Mouse (Mus musculus) ZHBTc4 (cell line): ENCODE measurements around the gene Tbk1.

Experiments used
- DNase-seq: peaks from one replicate; pipeline ENCODE4 v3.0.0-alpha.2; 2011; ENCODE audit warnings: low read depth, low spot score

Gene Tbk1

DNA sequence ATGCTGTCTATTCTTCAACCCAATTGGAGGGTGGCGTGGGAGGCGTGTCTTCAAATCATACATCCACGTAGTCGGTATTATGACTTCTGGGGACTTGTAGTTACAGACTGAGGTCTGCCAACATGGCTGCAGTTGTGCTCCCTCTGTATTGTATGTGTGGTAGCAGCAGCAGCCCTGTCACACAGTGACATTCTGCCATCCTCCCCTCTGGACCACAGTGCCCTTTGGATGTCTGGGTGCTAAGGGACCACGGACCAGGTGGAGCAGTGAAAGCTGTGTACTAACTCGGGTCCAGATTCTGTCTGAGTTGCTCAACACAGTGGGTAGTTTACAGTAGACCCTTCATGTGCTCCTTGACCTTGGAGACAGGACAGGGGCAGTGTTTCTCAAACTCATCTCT is 43.0 kb downstream of the Tbk1 start:
- no peak for DNase-seq

GRCm38 (mm10) chr10:121542156-121542555 is 44.4 kb downstream of the Tbk1 start:
- DNase-seq: peak; percentile 45

DNA sequence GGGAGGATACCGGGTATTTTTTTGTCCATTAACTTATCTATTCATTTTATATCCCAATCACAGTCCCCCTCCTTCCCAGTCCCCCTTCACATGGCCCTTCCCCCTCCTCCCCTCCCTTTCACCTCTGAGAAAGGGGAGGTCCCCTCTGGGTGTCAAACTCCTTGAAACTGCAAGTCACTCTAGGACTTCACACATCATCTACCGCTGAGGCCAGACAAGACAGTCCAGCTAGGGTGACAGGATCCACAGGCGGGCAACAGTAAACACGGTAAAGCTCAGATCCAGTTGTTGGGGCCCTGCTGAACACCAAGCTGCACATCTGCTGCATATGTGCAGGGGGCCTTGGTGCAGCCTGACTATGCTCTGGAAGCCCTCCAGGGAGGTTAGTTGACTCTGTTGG is 51.6 kb downstream of the Tbk1 start:
- no peak for DNase-seq

- peak; percentile 88 for DNase-seq
Measured at GRCm38 (mm10) chr10:121533137-121533872, 53.3 kb downstream of the Tbk1 start.

- DNase-seq: no peak
Measured at GRCm38 (mm10) chr10:121531541-121531940, 55.0 kb downstream of the Tbk1 start.

- DNase-seq: no peak
Measured at GRCm38 (mm10) chr10:121530365-121531003, 56.1 kb downstream of the Tbk1 start.

- DNase-seq: no peak
Measured at GRCm38 (mm10) chr10:121529261-121529660, 57.3 kb downstream of the Tbk1 start.

- no peak for DNase-seq
Measured at GRCm38 (mm10) chr10:121528470-121528869, 58.1 kb downstream of the Tbk1 start.

DNA sequence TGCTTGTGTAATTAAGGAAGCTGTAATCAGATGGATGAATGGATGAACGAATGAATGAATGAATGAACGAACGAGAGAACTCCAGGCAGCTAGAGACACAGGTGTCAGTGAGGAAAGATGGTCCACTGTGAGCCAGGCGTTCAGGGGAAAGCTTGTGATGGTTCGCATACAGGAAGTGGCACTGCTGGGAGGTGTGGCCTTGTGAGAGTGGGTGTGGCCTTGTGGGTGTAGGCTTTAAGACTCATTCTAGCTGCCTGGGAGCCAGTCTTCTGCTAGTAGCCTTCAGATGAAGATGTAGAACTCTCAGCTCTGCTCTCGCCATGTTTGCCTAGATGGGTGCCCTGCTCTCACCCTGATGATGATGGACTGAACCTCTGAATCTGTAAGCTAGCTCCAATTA is 59.5 kb downstream of the Tbk1 start:
- peak; percentile 59 for DNase-seq

DNA sequence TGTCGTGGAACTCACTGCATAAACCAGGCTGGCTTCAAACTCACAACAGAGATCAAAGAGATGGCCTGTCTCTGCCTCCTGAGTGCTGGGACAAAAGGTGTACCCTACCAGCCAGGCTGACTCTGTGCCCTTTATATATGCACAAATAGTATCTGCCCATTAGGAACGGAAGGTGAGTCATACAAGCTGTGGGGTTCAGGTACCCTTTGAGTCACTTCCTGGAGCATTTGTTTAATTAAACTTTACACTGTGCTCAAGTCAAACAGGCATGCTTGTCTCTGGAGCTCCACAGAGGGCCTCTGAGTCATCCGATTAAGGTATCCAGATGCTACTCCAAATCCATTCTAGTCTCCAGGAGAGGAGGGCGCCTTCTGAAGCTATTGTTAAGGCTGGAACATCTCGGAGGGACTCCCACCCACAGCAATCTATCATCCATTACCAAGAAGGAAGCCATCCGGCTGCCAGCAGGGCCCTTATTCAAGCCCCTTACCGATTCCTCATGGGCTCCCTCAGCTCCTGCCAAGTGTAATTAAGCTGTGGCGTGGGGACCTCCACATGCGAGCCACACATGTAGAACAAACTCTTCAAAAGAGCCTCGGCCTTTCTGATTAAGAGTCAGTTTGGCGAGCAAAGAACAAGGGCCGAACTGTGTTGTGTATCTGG is 65.5 kb downstream of the Tbk1 start:
- no peak for DNase-seq

- DNase-seq: no peak
Measured at GRCm38 (mm10) chr10:121519710-121520109, 66.9 kb downstream of the Tbk1 start.

- peak; percentile 85 for DNase-seq
Measured at GRCm38 (mm10) chr10:121516008-121516600, 70.5 kb downstream of the Tbk1 start.

GRCm38 (mm10) chr10:121509751-121510643 is 76.6 kb downstream of the Tbk1 start:
- peak; percentile 63 for DNase-seq

DNA sequence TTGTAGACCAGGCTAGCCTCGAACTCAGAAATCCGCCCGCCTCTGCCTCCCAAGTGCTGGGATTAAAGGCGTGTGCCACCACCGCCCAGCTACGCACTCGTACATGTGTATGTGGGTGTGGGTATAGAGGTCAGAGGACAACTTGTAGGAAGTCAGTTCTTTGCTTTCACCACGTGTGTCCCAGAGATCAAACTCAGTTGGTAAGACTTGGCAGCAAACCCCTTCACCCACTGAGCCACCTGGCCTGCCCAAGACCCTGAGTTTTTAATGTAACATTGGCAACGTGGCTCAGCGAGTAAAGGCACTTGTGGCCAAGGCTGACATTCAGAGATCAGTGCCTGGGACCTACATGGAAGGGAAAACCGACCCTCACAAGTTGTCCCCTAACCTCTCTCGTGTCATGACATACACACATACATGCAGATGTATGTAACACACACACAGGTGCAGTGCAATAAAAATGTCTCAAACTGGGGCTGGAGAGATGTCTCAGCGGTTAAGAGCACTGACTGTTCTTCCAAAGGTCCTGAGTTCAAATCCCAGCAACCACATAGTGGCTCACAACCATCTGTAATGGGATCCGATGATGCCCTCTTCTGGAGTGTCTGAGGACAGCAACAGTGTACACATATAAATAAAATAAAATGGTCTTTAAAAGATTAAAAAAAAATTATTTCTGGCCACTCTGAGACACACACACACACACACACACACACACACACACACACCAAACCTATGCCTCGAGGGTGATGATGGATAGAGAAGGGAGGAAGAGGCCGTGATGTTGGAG is 78.6 kb downstream of the Tbk1 start:
- no peak for DNase-seq

DNA sequence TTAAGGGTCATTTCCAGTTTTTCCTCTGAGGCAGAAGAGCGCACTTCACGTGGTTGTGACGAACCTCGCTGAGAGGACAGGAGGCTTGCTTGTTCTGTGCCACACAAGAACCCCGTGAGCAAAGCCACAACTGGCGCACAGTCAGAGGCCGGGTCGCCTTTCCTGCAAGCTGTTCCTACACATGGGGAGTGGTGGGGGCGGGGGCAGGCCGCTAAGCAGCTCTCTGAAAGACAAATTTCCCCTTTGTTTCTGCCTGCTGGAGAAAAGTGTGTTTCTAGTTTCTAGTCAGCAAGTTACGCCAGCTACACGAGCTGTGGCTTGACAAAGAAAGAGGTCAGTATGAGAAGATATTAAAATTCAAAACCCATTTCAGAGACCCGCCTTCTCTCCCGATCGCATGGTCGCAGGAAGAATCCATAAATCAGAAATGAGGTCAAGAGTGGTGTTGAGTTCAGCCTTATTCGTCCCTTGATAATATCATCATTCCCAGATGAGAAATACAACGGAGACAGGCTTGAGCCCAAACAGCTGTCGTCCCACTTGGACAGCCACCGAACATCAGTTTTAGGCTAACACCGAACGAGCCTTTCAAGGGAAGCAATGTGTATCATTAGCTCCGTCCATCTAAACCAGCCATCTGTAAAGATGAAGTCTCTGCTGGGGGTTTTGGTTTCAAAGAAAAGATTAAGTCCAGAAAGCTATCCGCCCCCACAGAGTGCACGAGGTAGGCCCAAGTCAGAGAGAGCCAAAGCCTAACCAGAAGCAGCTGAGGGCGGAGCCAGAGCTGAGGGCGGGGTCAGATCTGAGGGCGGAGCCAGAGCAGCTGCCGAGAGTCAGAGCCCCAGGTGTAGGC is 79.6 kb downstream of the Tbk1 start:
- DNase-seq: peak; percentile 91

- no peak for DNase-seq
Measured at GRCm38 (mm10) chr10:121505929-121506328, 80.7 kb downstream of the Tbk1 start.

GRCm38 (mm10) chr10:121504973-121505911 is 81.3 kb downstream of the Tbk1 start:
- DNase-seq: peak; percentile 82

GRCm38 (mm10) chr10:121501160-121501559 is 85.4 kb downstream of the Tbk1 start:
- DNase-seq: peak; percentile 92
